Mouse (Mus musculus): ENCODE measurements around the gene AU015836. TPM values are rescaled to one million over a fixed set of nuclear protein-coding genes. Genes with fewer than 3 reads are reported as not detected.
A peak's percentile ranks its signal among the peaks of the same experiment; 100 is the strongest.

AU015836 gene
- total and polyA plus RNA-seq, 2 experiments from 2014 or later = not detected

GRCm38 (mm10) chrX:94016891-94017290 lies 48.4 kb downstream of the AU015836 start:
- Histone ChIP-seq H3K36me3 (ENCODE audit: insufficient read depth) (no peaks in the 10 kb centered on the region), H3K4me1 (ENCODE audit: insufficient read depth) (no peaks in the 10 kb centered on the region), H3K9me3 (ENCODE audit: low read length) (no peaks in the 10 kb centered on the region), H3K27me3 (ENCODE audit: insufficient read depth, low read length) (no peaks in the 10 kb centered on the region), H3K4me3 (ENCODE audit: low read depth, low read length) (no peak overlapping the region), H3K4me2 (ENCODE audit: low read depth) (no peak overlapping the region), H3K9ac (no peak overlapping the region), H3K27ac (ENCODE audit: low read depth, low read length) (no peak overlapping the region)
- TF ChIP-seq CTCF (IDR thresholded peaks at IDR 0.05; ENCODE audit: low read depth) = no peak
- DNase-seq (no peak), ATAC-seq (no peak)
- WGBS = 50% methylated on average over 1 of the region's 1 CpGs

- no peaks in the 10 kb centered on the region for H3K4me1 ChIP-seq (ENCODE audit: insufficient read depth)
- H3K9ac ChIP-seq = no peak overlapping the region
- no peak overlapping the region for H3K4me2 ChIP-seq (ENCODE audit: low read depth)
- no peak overlapping the region for H3K4me3 ChIP-seq (ENCODE audit: low read depth, low read length)
- H3K9me3 ChIP-seq (ENCODE audit: low read length) = no peaks in the 10 kb centered on the region
- no peak for TF ChIP-seq CTCF (IDR thresholded peaks at IDR 0.05; ENCODE audit: low read depth)
- no peaks in the 10 kb centered on the region for H3K36me3 ChIP-seq (ENCODE audit: insufficient read depth)
- no peaks in the 10 kb centered on the region; the same call in 1 of the 2 replicates for H3K27me3 ChIP-seq (ENCODE audit: insufficient read depth, low read length)
- ATAC-seq (peak; percentile 78), DNase-seq (peak; percentile 39)
- no peak overlapping the region for H3K27ac ChIP-seq (ENCODE audit: low read depth, low read length)
- WGBS = 39% methylated on average over 5 of the region's 5 CpGs
These were observed 53.9 kb downstream of the AU015836 start for GRCm38 (mm10) chrX:94022264-94022874.

Other genes starting within 250 kb of the AU015836 start
- gene Pdk3, start 136.5 kb upstream of the AU015836 start, total RNA-seq (2014; rRNA removed) = 25.3 and 28.4 TPM in 2 replicates
- 20.7 and 25.2 TPM in 2 replicates for gene Pdk3, start 136.5 kb upstream of the AU015836 start, polyA plus RNA-seq (2015; fragmentation: Nextera tagmentation; extraction: Ambion mirVana)
- 27.3 and 41.9 TPM in 2 replicates for gene Zfx, start 155.0 kb downstream of the AU015836 start, total RNA-seq (2014; rRNA removed)
- gene Zfx, start 155.0 kb downstream of the AU015836 start, polyA plus RNA-seq (2015; fragmentation: Nextera tagmentation; extraction: Ambion mirVana) = 12.7 and 18.2 TPM in 2 replicates
- 212 and 233 TPM in 2 replicates for gene Eif2s3x, start 244.2 kb downstream of the AU015836 start, total RNA-seq (2014; rRNA removed)
- gene Eif2s3x, start 244.2 kb downstream of the AU015836 start, polyA plus RNA-seq (2015; fragmentation: Nextera tagmentation; extraction: Ambion mirVana) = 68.4 and 94.9 TPM in 2 replicates